ENCODE assay signal across 28 mouse cellular contexts in genomic region chr12:105341523-105341922, GRCm38 (mm10). TPM values are rescaled to one million over a fixed set of nuclear protein-coding genes. Genes with fewer than 3 reads are reported as not detected.
DNase-seq lines count a peak whose midpoint lies in the region; ATAC-seq lines count a peak whose summit lies in the region.
"Had no signal": no experiment of that assay in that cellular context is flagged by ENCODE, and none has a peak within 500 bp of the region (broad histone marks: within the 10 kb centered on the region; RNA-seq: fewer than 3 reads in every experiment).

No protein-coding gene starts in this region.

- no peak overlapping the region for H3K4me2 ChIP-seq in heart, embryonic 11.5 days
- H3K4me2 ChIP-seq: forebrain, embryonic 13.5 days; heart, embryonic 12.5 days; hindbrain, embryonic 13.5 days; limb, embryonic 15.5 days; liver, embryonic 13.5 days; midbrain, embryonic 13.5 days; neural tube, embryonic 13.5 days had no signal

- H3K4me1 ChIP-seq in heart, embryonic 11.5 days (ENCODE audit: control insufficient read depth, insufficient read depth, low read length), result peaks cover 2% of the 10 kb centered on the region; the same call in 1 of the 2 replicates
- H3K4me1 ChIP-seq: liver, embryonic 13.5 days had no signal

- H3K36me3 ChIP-seq in heart, embryonic 11.5 days (ENCODE audit: control insufficient read depth, insufficient read depth, low read length), result no peaks in the 10 kb centered on the region
- H3K36me3 ChIP-seq: heart, embryonic 12.5 days; hindbrain, embryonic 13.5 days; limb, embryonic 10.5 days; limb, embryonic 15.5 days; liver, embryonic 13.5 days; midbrain, embryonic 13.5 days; neural tube, embryonic 13.5 days had no signal

- ATAC-seq in heart, embryonic 11.5 days (replicated peaks; ENCODE audit: insufficient number of reproducible peaks, low FRiP score, low TSS enrichment), result no peak
- ATAC-seq: CD4-positive, CD25-positive, alpha-beta regulatory T cell, adult 4 months; forebrain, embryonic 13.5 days; lung, postnatal 0 days; midbrain, embryonic 13.5 days had no signal

- no peak overlapping the region for H3K4me3 ChIP-seq in heart, embryonic 11.5 days (ENCODE audit: low read depth, low read length)
- H3K4me3 ChIP-seq: forebrain, embryonic 13.5 days; heart, embryonic 12.5 days; hindbrain, embryonic 13.5 days; limb, embryonic 10.5 days; limb, embryonic 15.5 days; liver, embryonic 13.5 days; midbrain, embryonic 13.5 days; neural tube, embryonic 13.5 days had no signal

- peak; percentile 82 for DNase-seq in heart, adult 11 months
- peak; percentile 29 for DNase-seq in brain, adult 2 months (ENCODE audit: low read depth, low spot score)
- peak; percentile 77 to 89 for DNase-seq in kidney, adult 8-10 months
- peak; percentile 68 to 86 for DNase-seq in kidney, postnatal 36 days
- no peak for DNase-seq in adrenal gland, adult 8-10 months
- no peak for DNase-seq in layer of hippocampus, adult 9-10 months (ENCODE audit: low spot score)
- DNase-seq: adrenal gland, adult 2 months; gastrocnemius, postnatal 14 days; heart, adult 18-20 months; heart, postnatal 4 days; layer of hippocampus, adult 9-11 months; liver, embryonic 13.5 days; lung, adult 18-20 months; lung, postnatal 4 days; thymus, adult 2 months; thymus, postnatal 36 days had no signal

- H3K9me3 ChIP-seq in heart, embryonic 11.5 days (replicated peaks; ENCODE audit: control insufficient read depth, low read length), result no peaks in the 10 kb centered on the region
- H3K9me3 ChIP-seq: forebrain, embryonic 13.5 days; heart, embryonic 12.5 days; hindbrain, embryonic 13.5 days; limb, embryonic 10.5 days; limb, embryonic 15.5 days; liver, embryonic 13.5 days; midbrain, embryonic 13.5 days; neural tube, embryonic 13.5 days had no signal

- 49% methylated on average over 9 of the region's 9 CpGs for WGBS in heart, embryonic 11.5 days (ENCODE audit: insufficient replicate concordance)

- no peak overlapping the region for H3K27ac ChIP-seq in heart, embryonic 11.5 days (ENCODE audit: low read depth, low read length)
- H3K27ac ChIP-seq: forebrain, embryonic 13.5 days; hindbrain, embryonic 13.5 days; limb, embryonic 10.5 days; limb, embryonic 15.5 days; liver, embryonic 13.5 days; midbrain, embryonic 13.5 days; neural tube, embryonic 13.5 days had no signal

- no peak overlapping the region for H3K9ac ChIP-seq in heart, embryonic 11.5 days (ENCODE audit: low read depth, low read length)
- H3K9ac ChIP-seq: forebrain, embryonic 13.5 days; heart, embryonic 12.5 days; hindbrain, embryonic 13.5 days; limb, embryonic 15.5 days; liver, embryonic 13.5 days; midbrain, embryonic 13.5 days; neural tube, embryonic 13.5 days had no signal

- H3K27me3 ChIP-seq in heart, embryonic 11.5 days (ENCODE audit: control insufficient read depth, insufficient read depth, low read length), result peaks cover 45% of the 10 kb centered on the region

RNA-seq across cellular contexts. Expression of gene Tunar, which starts 7.9 kb away (rescaled TPM):
- polyA plus RNA-seq in heart, embryonic 11.5 days (2014; fragmentation: Nextera tagmentation; extraction: Ambion mirVana), result 0.14 TPM in 1 of 2 replicates, not detected in the other
- 1 to 10 TPM in 1 of 4 experiments, under 1 TPM in 3; 0.38 to 1.3 (median 0.46) TPM for total RNA-seq in adrenal gland, adult 8-10 months (2022)
- total RNA-seq: gastrocnemius, postnatal 14 days; heart, adult 18-20 months; heart, postnatal 4 days; megakaryocyte-erythroid progenitor cell, adult 5-6 weeks had no signal
- polyA plus RNA-seq: CD4-positive, CD25-positive, alpha-beta regulatory T cell, adult 4 months; heart, postnatal 0 days; lung, postnatal 0 days had no signal

Comparison
In these comparisons a context has a peak if more than half of its experiments do, and no peak if none do; other contexts are left out.
1. DNase-seq: peak in heart, adult 11 months (single experiment), brain, adult 2 months (single experiment), kidney, adult 8-10 months (2 of 2) and kidney, postnatal 36 days (2 of 2); none in adrenal gland, adult 8-10 months (single experiment) and layer of hippocampus, adult 9-10 months (single experiment).